8 mouse cellular contexts compared by ENCODE assay signal in genomic region chr12:16999739-17000497, GRCm38 (mm10). TPM values are rescaled to one million over a fixed set of nuclear protein-coding genes. Genes with fewer than 3 reads are reported as not detected.
DNase-seq lines count a peak whose midpoint lies in the region; ATAC-seq and TF ChIP-seq lines count a peak whose summit lies in the region.

Gene Pqlc3, minus strand, starts transcription at chr12:17000408.

- H3K36me3 ChIP-seq in G1E (replicated peaks) = peaks cover 35% of the 10 kb centered on the region
- no peaks in the 10 kb centered on the region for H3K36me3 ChIP-seq in lung, embryonic 16.5 days (ENCODE audit: control insufficient read depth, insufficient read depth, low read length)

- no peak for TF ChIP-seq CTCF in G1E (IDR thresholded peaks at IDR 0.05; ENCODE audit: low read depth, low read length)

- peaks cover 4% of the 10 kb centered on the region; the same call in 1 of the 2 replicates for H3K27me3 ChIP-seq in G1E (ENCODE audit: insufficient read depth, low read length)
- H3K27me3 ChIP-seq in lung, embryonic 16.5 days (ENCODE audit: control insufficient read depth, insufficient read depth, low read depth, low read length) = peaks cover 2% of the 10 kb centered on the region; the same call in 1 of the 2 replicates

- no peaks in the 10 kb centered on the region for H3K9me3 ChIP-seq in G1E (replicated peaks)
- no peaks in the 10 kb centered on the region for H3K9me3 ChIP-seq in lung, embryonic 16.5 days (ENCODE audit: control insufficient read depth, low read length)

- peak within 1 kb of the TSS; percentile 90 for H3K4me3 ChIP-seq in G1E (ENCODE audit: low read depth, low read length)
- H3K4me3 ChIP-seq in lung, embryonic 16.5 days (ENCODE audit: low read length) = peak within 1 kb of the TSS; percentile 58

- peak; percentile 94 for DNase-seq in G1E (ENCODE audit: low spot score)
- peak; percentile 39 to 41 for DNase-seq in cerebellum, adult 18-20 months
- peak; percentile 70 for DNase-seq in forelimb bud, embryonic 11.5 days (ENCODE audit: low read depth, low spot score)
- DNase-seq in layer of hippocampus, adult 9-10 months (ENCODE audit: low spot score) = peak; percentile 38
- DNase-seq in ovary, adult 18-20 months (ENCODE audit: low spot score) = peak; percentile 85
- peak; percentile 88 to 90 for DNase-seq in thymus, postnatal 10 days (ENCODE audit: low spot score in 2 of 2)

- no peak within 1 kb of the TSS for H3K27ac ChIP-seq in lung, embryonic 16.5 days (ENCODE audit: low read length)

- under 1% methylated on average over 57 of the region's 57 CpGs for WGBS in lung, embryonic 16.5 days

- peaks cover 37% of the 10 kb centered on the region for H3K4me1 ChIP-seq in G1E (ENCODE audit: insufficient read depth, low read depth, low read length)
- peaks cover 10% of the 10 kb centered on the region; the same call in 1 of the 2 replicates for H3K4me1 ChIP-seq in lung, embryonic 16.5 days (replicated peaks; ENCODE audit: control insufficient read depth, insufficient read depth, low read length)

- ATAC-seq in G1E (ENCODE audit: extremely low read depth, insufficient number of reproducible peaks, low FRiP score, poor library complexity, severe bottlenecking) = peak; percentile 86
- peak; percentile 89 to 95 for ATAC-seq in hematopoietic stem cell, adult 5-6 weeks (replicated peaks in 1 of 2; ENCODE audit: insufficient read depth in 1 of 2, low FRiP score in 2 of 2, low TSS enrichment in 1 of 2, low read depth in 1 of 2, poor library complexity in 2 of 2, severe bottlenecking in 2 of 2)
- ATAC-seq in lung, embryonic 16.5 days (ENCODE audit: low read depth) = peak; percentile 97

- peak within 1 kb of the TSS; percentile 60 for H3K9ac ChIP-seq in lung, embryonic 16.5 days (ENCODE audit: low read length)

- H3K4me2 ChIP-seq in lung, embryonic 16.5 days (ENCODE audit: low read depth, low read length) = peak within 1 kb of the TSS; percentile 84

RNA-seq across cellular contexts. Expression of gene Pqlc3, which starts in this region (rescaled TPM):
- 47.5 and 61.3 TPM in 2 replicates for total RNA-seq in G1E (2014; fragmentation: Nextera tagmentation)
- total RNA-seq in G1E (2017) = 33.1 and 34.2 TPM in 2 replicates
- 8.4 and 19.8 TPM in 2 replicates for polyA plus RNA-seq in G1E (2012)
- total RNA-seq in hematopoietic stem cell, adult 5-6 weeks (2017) = 31.6 and 42.1 TPM in 2 replicates
- polyA plus RNA-seq in lung, embryonic 16.5 days (2015; fragmentation: Nextera tagmentation; extraction: Ambion mirVana) = 6.2 and 7.6 TPM in 2 replicates

Comparison
In these comparisons a context has a peak if more than half of its experiments do, and no peak if none do; other contexts are left out.
1. DNase-seq: peak in every context shown above with its lines; median percentile 94 in G1E; 89 in thymus, postnatal 10 days; 85 in ovary, adult 18-20 months; 70 in forelimb bud, embryonic 11.5 days; 40 in cerebellum, adult 18-20 months; 38 in layer of hippocampus, adult 9-10 months.